Mouse (Mus musculus): ENCODE measurements around the gene Gm3476.
"Not testable (repeated sequence)": the region's sequence is repeated elsewhere in the genome, so short reads cannot be mapped to it uniquely, and the experiment has no call there.

Gene Gm3476

GRCm38 (mm10) chr14:6125707-6126106, at the start of gene Gm3476:
Gm3476 (minus strand) TSS chr14:6125807.
- H3K27me3 ChIP-seq (ENCODE audit: insufficient read depth, low read length); H3K4me1 ChIP-seq (replicated peaks; ENCODE audit: low read depth, low read length); H3K9me3 ChIP-seq (ENCODE audit: low read length); H3K36me3 ChIP-seq (ENCODE audit: insufficient read depth, low read length); H3K4me3 ChIP-seq (replicated peaks; ENCODE audit: low read length): not testable (repeated sequence)

DNA sequence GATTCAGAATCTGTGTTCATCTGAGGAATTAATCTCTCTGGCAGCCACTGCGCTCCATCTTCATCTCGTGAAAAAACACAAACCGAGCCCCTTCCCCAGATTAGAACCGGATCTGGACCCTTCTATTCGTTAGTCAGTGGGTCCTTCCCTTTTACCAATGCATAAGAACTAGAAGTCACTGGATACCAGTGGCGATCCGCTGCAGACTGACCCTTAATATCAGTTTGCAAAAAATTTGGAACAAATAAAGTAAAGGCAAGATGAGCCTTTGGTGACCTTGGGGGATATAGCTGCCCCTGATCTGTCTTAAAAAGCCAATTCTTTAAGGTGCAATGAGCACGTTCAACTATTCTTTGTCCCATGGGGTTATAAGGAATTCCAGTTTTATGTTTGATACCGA, 37.9 kb upstream of the Gm3476 start:
- H3K27me3 ChIP-seq (ENCODE audit: insufficient read depth, low read length); H3K36me3 ChIP-seq (ENCODE audit: insufficient read depth, low read length); H3K4me3 ChIP-seq (replicated peaks; ENCODE audit: low read length); H3K9me3 ChIP-seq (ENCODE audit: low read length); H3K4me1 ChIP-seq (replicated peaks; ENCODE audit: low read depth, low read length): not testable (repeated sequence)

DNA sequence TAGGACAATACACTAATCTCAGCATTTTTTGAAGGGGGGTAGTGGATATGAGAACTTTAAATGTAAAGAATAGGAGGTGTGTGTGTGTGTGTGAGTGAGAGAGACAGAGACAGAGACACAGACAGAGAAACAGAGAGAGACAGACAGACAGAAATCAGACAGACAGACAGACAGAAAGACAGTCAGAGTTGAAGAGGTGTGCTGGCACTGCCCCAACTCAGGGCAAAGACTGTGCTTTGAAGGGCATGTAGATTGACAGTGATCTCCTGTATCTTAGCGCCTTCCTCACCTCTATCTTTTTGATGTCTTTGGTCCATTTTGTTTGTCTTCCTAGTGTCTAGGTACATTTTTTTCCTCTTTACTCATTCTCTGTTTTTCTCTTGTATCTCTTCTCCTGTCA, 35.5 kb upstream of the Gm3476 start:
- H3K4me3 ChIP-seq (replicated peaks; ENCODE audit: low read length); H3K4me1 ChIP-seq (replicated peaks; ENCODE audit: low read depth, low read length); H3K27me3 ChIP-seq (ENCODE audit: insufficient read depth, low read length); H3K9me3 ChIP-seq (ENCODE audit: low read length); H3K36me3 ChIP-seq (ENCODE audit: insufficient read depth, low read length): not testable (repeated sequence)

DNA sequence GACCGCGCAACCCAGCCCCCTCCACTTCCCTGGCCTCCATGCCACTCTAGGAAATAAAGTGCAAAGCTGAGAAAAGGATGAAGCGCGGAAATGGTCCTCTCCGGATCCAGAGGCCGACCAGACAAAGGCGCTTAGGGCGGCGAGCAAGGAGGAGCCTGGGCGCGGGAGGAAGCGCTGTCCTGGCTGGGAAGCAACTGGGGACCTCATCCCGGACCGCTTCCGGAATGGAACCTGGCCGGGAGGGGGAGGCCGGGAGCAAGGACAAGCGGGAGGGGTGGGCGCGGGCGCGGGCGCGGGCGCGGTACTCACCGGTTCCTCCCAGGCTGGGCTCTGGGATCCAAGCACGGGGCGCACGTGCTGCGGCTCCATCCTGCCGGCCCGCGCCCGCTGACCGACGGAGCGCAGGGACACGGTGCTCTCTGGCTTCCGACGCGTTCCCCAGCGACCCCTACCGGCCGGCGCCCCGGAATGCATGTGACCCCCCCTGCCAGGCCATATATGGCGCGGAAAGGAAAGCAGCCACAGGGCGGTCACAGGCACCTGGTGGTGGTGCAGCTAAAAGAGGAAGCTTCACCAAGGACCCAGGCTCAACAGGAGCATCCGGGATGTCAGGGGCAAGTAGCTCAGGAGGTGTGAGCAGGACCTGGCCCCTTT, 17.2 kb downstream of the Gm3476 start, which contains the start of gene Gm3468:
Gene Gm3468 (minus strand): TSS at position 394 of the 654 bp plus-strand sequence.
- H3K4me1 ChIP-seq (replicated peaks; ENCODE audit: low read depth, low read length); H3K9me3 ChIP-seq (ENCODE audit: low read length); H3K36me3 ChIP-seq (ENCODE audit: insufficient read depth, low read length); H3K27me3 ChIP-seq (ENCODE audit: insufficient read depth, low read length); H3K4me3 ChIP-seq (replicated peaks; ENCODE audit: low read length): not testable (repeated sequence)

GRCm38 (mm10) chr14:6107500-6107899, 18.1 kb downstream of the Gm3476 start:
- H3K4me3 ChIP-seq (replicated peaks; ENCODE audit: low read length); H3K9me3 ChIP-seq (ENCODE audit: low read length); H3K27me3 ChIP-seq (ENCODE audit: insufficient read depth, low read length); H3K4me1 ChIP-seq (replicated peaks; ENCODE audit: low read depth, low read length); H3K36me3 ChIP-seq (ENCODE audit: insufficient read depth, low read length): not testable (repeated sequence)

- not testable (repeated sequence) for H3K4me3 ChIP-seq (replicated peaks; ENCODE audit: low read length); H3K36me3 ChIP-seq (ENCODE audit: insufficient read depth, low read length); H3K4me1 ChIP-seq (replicated peaks; ENCODE audit: low read depth, low read length); H3K9me3 ChIP-seq (ENCODE audit: low read length); H3K27me3 ChIP-seq (ENCODE audit: insufficient read depth, low read length)
Observed at GRCm38 (mm10) chr14:6093842-6094241, 31.8 kb downstream of the Gm3476 start, which contains the start of gene Gm8206. Gm8206 (minus strand) TSS chr14:6093942.

- not testable (repeated sequence) for H3K36me3 ChIP-seq (ENCODE audit: insufficient read depth, low read length); H3K27me3 ChIP-seq (ENCODE audit: insufficient read depth, low read length); H3K9me3 ChIP-seq (ENCODE audit: low read length); H3K4me1 ChIP-seq (replicated peaks; ENCODE audit: low read depth, low read length); H3K4me3 ChIP-seq (replicated peaks; ENCODE audit: low read length)
Observed at GRCm38 (mm10) chr14:6058167-6058566, 67.4 kb downstream of the Gm3476 start, which contains the start of gene Gm6337. Gm6337 (minus strand) TSS chr14:6058267.
